Mouse (Mus musculus) stomach, embryonic 15.5 days (tissue): ENCODE results near the gene Smc4. TPM values are rescaled to one million over a fixed set of nuclear protein-coding genes. Genes with fewer than 3 reads are reported as not detected.

Source experiments
- ATAC-seq: fragments of 200-750 bp; cut with Nextera tagmentation; 2 replicates; pipeline ENCODE4 v1.8.0; 2017; ENCODE audit warnings: low read depth, moderate number of reproducible peaks, moderate TSS enrichment; ENCODE audit not compliant: insufficient read depth, low FRiP score
- H3K27ac ChIP-seq: fragments of 300-500 bp; sonication (generic); 2 replicates; pipeline ENCODE4 v1.5.1; 2015; ENCODE audit warnings: mild to moderate bottlenecking, inconsistent platforms
- H3K27me3 ChIP-seq: fragments of 300-500 bp; sonication (generic); replicated peaks from 2 replicates; pipeline ENCODE4 v1.6.1; 2015; ENCODE audit warnings: inconsistent platforms
- H3K36me3 ChIP-seq: fragments of 300-500 bp; sonication (generic); 2 replicates; pipeline ENCODE4 v1.6.1; 2015; ENCODE audit warnings: inconsistent platforms
- H3K4me1 ChIP-seq: fragments of 300-500 bp; sonication (generic); 2 replicates; pipeline ENCODE4 v1.6.1; 2015; ENCODE audit warnings: inconsistent platforms
- H3K4me2 ChIP-seq: fragments of 300-500 bp; sonication (generic); 2 replicates; pipeline ENCODE4 v1.6.1; 2015; ENCODE audit warnings: mild to moderate bottlenecking, inconsistent platforms
- H3K4me3 ChIP-seq: fragments of 300-500 bp; sonication (generic); replicated peaks from 2 replicates; pipeline ENCODE4 v1.5.1; 2015; ENCODE audit warnings: inconsistent platforms
- H3K9ac ChIP-seq: fragments of 300-500 bp; sonication (generic); 2 replicates; pipeline ENCODE4 v1.6.1; 2015; ENCODE audit warnings: inconsistent platforms
- H3K9me3 ChIP-seq: fragments of 300-500 bp; sonication (generic); 2 replicates; pipeline ENCODE4 v1.6.1; 2016; ENCODE audit warnings: inconsistent platforms
- WGBS: fragments of 180-500 bp; shearing (Covaris S2); methylation state at CpG from one replicate; pipeline ENCODE4 v1.1.7; 2015; 5-methylcytosine and 5-hydroxymethylcytosine counted together
- microRNA counts: library from miRNA; unstranded; fragments of <30 nt; microRNA quantifications from one replicate; lab custom pipeline; 2016
- microRNA-seq: library from miRNA; unstranded; fragments of <30 nt; microRNA quantifications from one replicate; pipeline ENCODE4, GENCODE M21; 2016
- polyA plus RNA-seq: library from polyadenylated mRNA; unstranded; fragments of >200 nt; fragmentation: Nextera tagmentation; extraction: Ambion mirVana; gene quantifications from 2 replicates; pipeline ENCODE4 v1.2.1, GENCODE M21; 2015

Gene Smc4
- polyA plus RNA-seq, 1 experiment from 2014 or later, result 158 TPM

- no peak overlapping the region for H3K27ac ChIP-seq
- H3K4me2 ChIP-seq, result no peak overlapping the region
- H3K9me3 ChIP-seq, result no peaks in the 10 kb centered on the region
- ATAC-seq, result peak; percentile 99
- no peaks in the 10 kb centered on the region for H3K4me1 ChIP-seq
- no peaks in the 10 kb centered on the region for H3K36me3 ChIP-seq
- 78% methylated on average over 7 of the region's 7 CpGs for WGBS
- H3K27me3 ChIP-seq, result no peaks in the 10 kb centered on the region
- H3K4me3 ChIP-seq, result no peak overlapping the region
- H3K9ac ChIP-seq, result no peak overlapping the region
Observed at GRCm38 (mm10) chr3:69054760-69055432, 50.4 kb downstream of the Smc4 start.

GRCm38 (mm10) chr3:69055871-69056270, 51.3 kb downstream of the Smc4 start:
- Histone ChIP-seq H3K36me3 (no peaks in the 10 kb centered on the region), H3K27ac (no peak overlapping the region), H3K9me3 (no peaks in the 10 kb centered on the region), H3K4me2 (no peak overlapping the region), H3K4me1 (no peaks in the 10 kb centered on the region), H3K4me3 (no peak overlapping the region), H3K9ac (no peak overlapping the region), H3K27me3 (no peaks in the 10 kb centered on the region)
- ATAC-seq, result no peak
- WGBS, result 88% methylated on average over 3 of the region's 3 CpGs

- no peaks in the 10 kb centered on the region for H3K36me3 ChIP-seq
- H3K4me2 ChIP-seq, result no peak overlapping the region
- WGBS, result 91% methylated on average over 4 of the region's 4 CpGs
- H3K27me3 ChIP-seq, result no peaks in the 10 kb centered on the region
- H3K4me3 ChIP-seq, result no peak overlapping the region
- H3K4me1 ChIP-seq, result no peaks in the 10 kb centered on the region
- ATAC-seq, result no peak
- no peaks in the 10 kb centered on the region for H3K9me3 ChIP-seq
- H3K27ac ChIP-seq, result no peak overlapping the region
- H3K9ac ChIP-seq, result no peak overlapping the region
Observed at GRCm38 (mm10) chr3:69060672-69061071, 56.1 kb downstream of the Smc4 start.

- H3K27ac ChIP-seq, result no peak overlapping the region
- no peaks in the 10 kb centered on the region for H3K4me1 ChIP-seq
- no peak overlapping the region for H3K9ac ChIP-seq
- H3K4me2 ChIP-seq, result no peak overlapping the region
- H3K36me3 ChIP-seq, result no peaks in the 10 kb centered on the region
- H3K27me3 ChIP-seq, result no peaks in the 10 kb centered on the region
- H3K4me3 ChIP-seq, result no peak overlapping the region
- H3K9me3 ChIP-seq, result no peaks in the 10 kb centered on the region
- no peak for ATAC-seq
- 88% methylated on average over 1 of the region's 1 CpGs for WGBS
Observed at GRCm38 (mm10) chr3:69062764-69063163, 58.2 kb downstream of the Smc4 start.

GRCm38 (mm10) chr3:69064005-69064404, 59.5 kb downstream of the Smc4 start:
- Histone ChIP-seq H3K9me3 (no peaks in the 10 kb centered on the region), H3K4me2 (no peak overlapping the region), H3K4me3 (no peak overlapping the region), H3K4me1 (no peaks in the 10 kb centered on the region), H3K27ac (no peak overlapping the region), H3K27me3 (no peaks in the 10 kb centered on the region), H3K36me3 (no peaks in the 10 kb centered on the region), H3K9ac (no peak overlapping the region)
- 50% methylated on average over 1 of the region's 1 CpGs for WGBS
- ATAC-seq, result no peak

MicroRNAs within 50 kb of the gene (microRNA counts, 519-probe panel; counts per million panel counts)
- 3,957 counts per million, percentile 95 among the panel's probes with 10 or more counts for microRNA mmu-miR-15b (lab: Ali Mortazavi, UCI)

Small RNAs within 50 kb of the gene (microRNA-seq; reads per million reads assigned to microRNA genes)
- gene Mir15b (775 reads per million, percentile 73 among the genes with 10 or more reads in this experiment), gene Mir16-2 (374 reads per million, percentile 65 among the genes with 10 or more reads in this experiment)

Other genes with a start within 250 kb of the Smc4 start
- 0.42 and 0.57 TPM in 2 replicates for gene 1110032F04Rik, start 135.2 kb upstream of the Smc4 start, polyA plus RNA-seq
- 11.1 and 12.1 TPM in 2 replicates for gene Ift80, start 168 bp upstream of the Smc4 start, polyA plus RNA-seq
- 86.4 and 89.9 TPM in 2 replicates for gene Trim59, start 40.0 kb downstream of the Smc4 start, polyA plus RNA-seq
- 29.7 and 31.1 TPM in 2 replicates for gene Kpna4, start 122.4 kb downstream of the Smc4 start, polyA plus RNA-seq
- 9.6 and 11.4 TPM in 2 replicates for gene Arl14, start 217.7 kb downstream of the Smc4 start, polyA plus RNA-seq